Mouse (Mus musculus): ENCODE measurements around the gene Cenpc1.

Gene Cenpc1

GRCm38 (mm10) chr5:85996545-85997510 lies 68.6 kb downstream of the Cenpc1 start:
- no peak for DNase-seq (ENCODE audit: low read depth, low spot score)

- DNase-seq (ENCODE audit: low read depth, low spot score): peak; percentile 47
Observed at GRCm38 (mm10) chr5:85994551-85994950, 70.8 kb downstream of the Cenpc1 start.

GRCm38 (mm10) chr5:85992805-85993721 lies 72.3 kb downstream of the Cenpc1 start:
- no peak for DNase-seq (ENCODE audit: low read depth, low spot score)

- peak; percentile 74 for DNase-seq (ENCODE audit: low read depth, low spot score)
Observed at GRCm38 (mm10) chr5:85992055-85992454, 73.3 kb downstream of the Cenpc1 start.

- DNase-seq (ENCODE audit: low read depth, low spot score): no peak
Observed at GRCm38 (mm10) chr5:85987516-85987863, 77.9 kb downstream of the Cenpc1 start.

GRCm38 (mm10) chr5:85986734-85987515 lies 78.5 kb downstream of the Cenpc1 start:
- DNase-seq (ENCODE audit: low read depth, low spot score): no peak

- peak; percentile 63 for DNase-seq (ENCODE audit: low read depth, low spot score)
Observed at GRCm38 (mm10) chr5:85977646-85978426, 87.5 kb downstream of the Cenpc1 start.

GRCm38 (mm10) chr5:85962791-85963190 lies 102.6 kb downstream of the Cenpc1 start:
- no peak for DNase-seq (ENCODE audit: low read depth, low spot score)
